Mouse (Mus musculus) stomach, postnatal 0 days (tissue): ENCODE data around the gene Mcf2l. TPM values are rescaled to one million over a fixed set of nuclear protein-coding genes. Genes with fewer than 3 reads are reported as not detected.

Experiments used
- ATAC-seq: fragments of 200-750 bp; cut with Nextera tagmentation; 2 replicates; pipeline ENCODE4 v1.8.0; 2017; ENCODE audit not compliant: low FRiP score, low TSS enrichment
- DNase-seq: peaks from one replicate; pipeline ENCODE4 v3.0.0-alpha.2; 2016; ENCODE audit warnings: low spot score
- H3K27ac ChIP-seq: fragments of 300-500 bp; sonication (generic); replicated peaks from 2 replicates; pipeline ENCODE4 v1.5.1; 2014; ENCODE audit warnings: mild to moderate bottlenecking, control low read depth
- H3K27me3 ChIP-seq: fragments of 300-500 bp; sonication (generic); 2 replicates; pipeline ENCODE4 v1.6.1; 2014; ENCODE audit warnings: low read length; ENCODE audit not compliant: control insufficient read depth, insufficient read depth
- H3K36me3 ChIP-seq: fragments of 300-500 bp; sonication (generic); 2 replicates; pipeline ENCODE4 v1.6.1; 2014; ENCODE audit warnings: low read length, mixed read lengths; ENCODE audit not compliant: control insufficient read depth, insufficient read depth
- H3K4me1 ChIP-seq: fragments of 300-500 bp; sonication (generic); replicated peaks from 2 replicates; pipeline ENCODE4 v1.6.1; 2014; ENCODE audit warnings: antibody characterized with exemption; ENCODE audit not compliant: control insufficient read depth, insufficient read depth
- H3K4me2 ChIP-seq: fragments of 300-500 bp; sonication (generic); replicated peaks from 2 replicates; pipeline ENCODE4 v1.6.1; 2014; ENCODE audit warnings: low read depth, mild to moderate bottlenecking, control low read depth, moderate library complexity
- H3K4me3 ChIP-seq: fragments of 300-500 bp; sonication (generic); 2 replicates; pipeline ENCODE4 v1.5.1; 2014; ENCODE audit warnings: low read depth, low read length, control low read depth
- H3K9ac ChIP-seq: fragments of 300-500 bp; sonication (generic); 2 replicates; pipeline ENCODE4 v1.6.1; 2014; ENCODE audit warnings: mild to moderate bottlenecking, low read length, control low read depth, mixed read lengths
- H3K9me3 ChIP-seq: fragments of 300-500 bp; sonication (generic); 2 replicates; pipeline ENCODE4 v1.6.1; 2016; ENCODE audit warnings: low read length; ENCODE audit not compliant: control insufficient read depth
- CTCF ChIP-seq: IDR thresholded peaks from 2 replicates; pipeline ENCODE4 v1.5.1; 2016; ENCODE audit warnings: antibody characterized with exemption, low read depth, mild to moderate bottlenecking, moderate library complexity
- EP300 ChIP-seq: optimal IDR thresholded peaks from 2 replicates; pipeline ENCODE3; 2016; ENCODE audit warnings: antibody characterized with exemption
- WGBS: fragments of 180-500 bp; shearing (Covaris S2); extraction: QIAGEN DNeasy Blood & Tissue Kit; methylation state at CpG from one replicate; pipeline ENCODE4 v1.1.7; 2014; 5-methylcytosine and 5-hydroxymethylcytosine counted together
- polyA plus RNA-seq: library from polyadenylated mRNA; unstranded; fragments of >200 nt; fragmentation: Nextera tagmentation; extraction: Ambion mirVana; gene quantifications from 2 replicates; pipeline ENCODE4 v1.2.1, GENCODE M21; 2015

Gene Mcf2l
- polyA plus RNA-seq = 9.6 TPM in 2 replicates

DNA sequence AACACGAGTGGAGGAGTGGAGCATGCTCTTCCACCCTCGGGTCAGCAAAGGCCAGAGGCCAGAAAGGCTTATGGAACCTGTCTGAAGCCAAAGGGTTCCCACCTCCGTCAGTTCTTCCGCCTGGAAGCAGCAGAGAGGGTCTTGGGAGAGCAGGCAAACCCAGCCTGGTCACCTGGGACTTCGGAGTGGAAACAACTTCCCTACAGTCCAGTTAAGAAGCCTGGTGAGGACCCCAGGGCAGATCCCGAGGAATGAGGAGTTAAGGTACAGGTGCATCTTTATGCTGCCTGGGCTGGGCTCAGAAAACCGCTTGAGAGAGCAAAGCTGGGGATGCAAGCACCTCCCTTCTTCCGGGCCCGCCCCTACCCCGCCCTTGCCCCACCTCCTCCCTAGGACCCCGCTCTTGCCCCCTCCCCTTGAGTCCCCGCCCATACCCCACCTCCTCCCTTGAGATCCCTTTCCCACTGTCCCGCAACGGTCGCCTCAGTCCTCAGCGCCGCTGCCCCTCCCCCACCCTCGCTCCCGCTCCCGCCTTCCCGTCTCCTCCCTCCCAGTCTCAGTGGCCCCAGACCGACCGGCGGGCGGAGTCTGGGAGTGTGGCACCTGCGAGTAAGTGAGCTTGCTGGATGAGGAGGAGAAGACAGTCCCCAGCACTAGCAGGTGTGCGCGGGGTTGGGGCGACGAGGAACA is at the start of gene Mcf2l:
Mcf2l (plus strand) TSS at position 450 of the 690 bp plus-strand sequence.
- TF ChIP-seq CTCF = no peak
- TF ChIP-seq EP300 = no peak
- no peak within 1 kb of the TSS for H3K27ac ChIP-seq

DNA sequence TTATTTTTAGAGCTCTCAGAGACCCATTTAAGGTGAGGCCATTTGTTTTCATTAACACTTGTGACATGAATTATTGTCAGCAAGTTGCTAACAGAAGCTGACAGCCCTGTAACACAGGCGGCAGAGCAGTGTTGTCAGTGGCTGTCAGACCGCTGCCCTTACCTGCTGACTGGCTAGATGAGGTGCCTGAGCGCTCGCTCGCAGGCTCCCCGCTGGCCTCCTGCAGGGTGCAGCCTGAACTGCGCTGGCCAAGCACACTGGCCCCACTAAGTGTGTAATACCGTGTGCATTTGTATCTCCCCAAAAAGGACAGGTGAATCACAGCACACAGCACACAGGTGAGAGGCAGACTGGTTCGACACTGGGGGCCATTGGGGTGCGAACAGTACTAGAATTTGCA is 49.0 kb upstream of the Mcf2l start:
- ATAC-seq (no peak), DNase-seq (peak; percentile 29)
- WGBS = 62% methylated on average over 10 of the region's 10 CpGs

More for the DNA sequence above, at the start of gene Mcf2l:
- Histone ChIP-seq H3K27me3 (no peaks in the 10 kb centered on the region), H3K4me2 (peak within 1 kb of the TSS; percentile 61), H3K4me3 (peak within 1 kb of the TSS; percentile 38), H3K9me3 (no peaks in the 10 kb centered on the region), H3K36me3 (no peaks in the 10 kb centered on the region), H3K9ac (peak within 1 kb of the TSS; percentile 47; the same call in 1 of the 2 replicates), H3K4me1 (peaks cover 4% of the 10 kb centered on the region; the same call in 1 of the 2 replicates)
- ATAC-seq (peak; percentile 66), DNase-seq (peak; percentile 82)
- under 1% methylated on average over 22 of the region's 30 CpGs for WGBS

DNA sequence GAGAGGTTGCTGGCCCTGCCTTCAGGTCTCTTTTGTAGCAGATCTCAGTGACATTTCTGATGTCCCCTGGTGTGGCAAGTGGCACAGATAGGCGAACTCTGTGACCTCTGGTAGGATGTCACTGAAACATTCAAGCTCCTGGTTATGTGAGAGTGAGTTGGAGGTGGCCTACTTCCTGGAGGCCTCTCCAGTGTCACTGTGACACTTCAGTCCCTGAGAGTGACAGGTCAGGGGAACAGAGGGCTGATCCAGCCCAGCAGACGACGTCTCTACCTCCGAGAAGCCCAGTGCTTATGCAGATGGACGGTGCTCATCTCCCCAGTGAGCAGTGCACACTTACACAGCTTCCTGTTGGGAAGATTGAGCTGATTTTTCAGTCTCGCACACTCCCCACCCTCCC is 48.4 kb upstream of the Mcf2l start:
- no peaks in the 10 kb centered on the region for H3K9me3 ChIP-seq
- H3K27me3 ChIP-seq = no peaks in the 10 kb centered on the region
- H3K4me1 ChIP-seq = no peaks in the 10 kb centered on the region
- no peak overlapping the region for H3K9ac ChIP-seq
- H3K27ac ChIP-seq = no peak overlapping the region
- peaks cover 26% of the 10 kb centered on the region for H3K36me3 ChIP-seq
- no peak overlapping the region for H3K4me2 ChIP-seq
- WGBS = 61% methylated on average over 6 of the region's 6 CpGs
- no peak for ATAC-seq
- H3K4me3 ChIP-seq = no peak overlapping the region
- TF ChIP-seq CTCF (no peak), EP300 (no peak)
- no peak for DNase-seq

More for the DNA sequence above, 49.0 kb upstream of the Mcf2l start:
- no peak overlapping the region for H3K27ac ChIP-seq
- H3K36me3 ChIP-seq = peaks cover 26% of the 10 kb centered on the region
- no peaks in the 10 kb centered on the region for H3K4me1 ChIP-seq
- H3K4me3 ChIP-seq = no peak overlapping the region
- H3K27me3 ChIP-seq = no peaks in the 10 kb centered on the region
- H3K4me2 ChIP-seq = no peak overlapping the region
- TF ChIP-seq CTCF = peak; percentile 28; the same call in 1 of the 2 replicates
- TF ChIP-seq EP300 = no peak
- H3K9ac ChIP-seq = no peak overlapping the region; the same call in 1 of the 2 replicates
- H3K9me3 ChIP-seq = no peaks in the 10 kb centered on the region

DNA sequence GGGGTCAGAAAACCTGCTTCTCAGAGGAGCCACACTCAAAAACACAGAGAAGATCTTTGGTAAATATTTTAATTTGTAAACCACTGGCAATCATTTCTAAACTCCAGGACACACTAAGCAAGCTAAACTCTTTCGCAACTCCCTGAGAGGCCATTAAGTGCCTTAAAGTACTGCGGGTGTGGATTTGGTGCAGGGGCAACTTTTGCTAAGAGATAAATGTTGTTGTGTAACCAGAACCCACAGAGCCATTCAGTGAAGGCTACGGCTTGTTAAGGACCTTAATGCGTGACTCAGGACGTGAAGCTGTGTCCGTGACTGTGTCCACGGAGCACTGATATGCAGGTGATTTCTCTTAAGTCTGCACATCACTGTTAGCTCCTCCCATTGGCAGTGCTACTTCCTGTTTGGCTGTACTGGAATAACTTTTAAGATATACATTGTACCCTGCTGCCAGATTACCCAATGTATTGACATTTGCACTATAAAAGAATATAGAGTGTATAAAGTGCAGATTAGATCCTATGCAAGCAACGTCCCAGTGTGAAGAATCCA is 47.8 kb upstream of the Mcf2l start:
- H3K4me2 ChIP-seq = no peak overlapping the region
- H3K4me1 ChIP-seq = no peaks in the 10 kb centered on the region
- no peak overlapping the region for H3K27ac ChIP-seq
- 81% methylated on average over 8 of the region's 8 CpGs for WGBS
- DNase-seq (no peak), ATAC-seq (peak; percentile 46; the same call in 1 of the 2 replicates)
- H3K9me3 ChIP-seq = no peaks in the 10 kb centered on the region
- H3K27me3 ChIP-seq = no peaks in the 10 kb centered on the region
- H3K4me3 ChIP-seq = no peak overlapping the region
- peaks cover 26% of the 10 kb centered on the region for H3K36me3 ChIP-seq
- no peak for TF ChIP-seq EP300
- TF ChIP-seq CTCF = no peak
- H3K9ac ChIP-seq = no peak overlapping the region

DNA sequence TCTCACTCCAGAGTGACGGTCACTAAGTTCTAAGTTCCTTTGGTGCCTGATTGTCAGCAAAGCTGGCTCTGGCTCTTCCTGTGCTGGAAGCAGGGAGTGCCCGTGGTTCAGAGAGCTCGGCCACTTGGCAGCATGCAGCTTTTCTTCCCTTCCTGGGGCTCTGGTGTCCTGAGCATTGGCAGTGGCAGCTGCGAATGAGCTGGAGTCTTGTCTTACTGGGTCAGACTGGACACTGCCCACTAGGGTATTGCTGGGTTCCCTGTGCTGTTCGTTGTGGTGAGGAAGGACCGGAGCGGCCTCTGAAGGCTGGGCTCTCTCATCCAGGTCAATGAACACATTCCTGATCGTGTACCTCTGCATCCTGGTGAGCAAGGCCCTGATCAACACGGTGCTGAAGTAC is 46.5 kb upstream of the Mcf2l start:
- ATAC-seq = no peak
- H3K27ac ChIP-seq = no peak overlapping the region
- DNase-seq = no peak
- H3K27me3 ChIP-seq = no peaks in the 10 kb centered on the region
- H3K4me1 ChIP-seq = no peaks in the 10 kb centered on the region
- no peak overlapping the region for H3K4me3 ChIP-seq
- no peaks in the 10 kb centered on the region for H3K9me3 ChIP-seq
- peaks cover 28% of the 10 kb centered on the region for H3K36me3 ChIP-seq
- TF ChIP-seq EP300 = no peak
- TF ChIP-seq CTCF = no peak
- 93% methylated on average over 9 of the region's 9 CpGs for WGBS
- H3K9ac ChIP-seq = no peak overlapping the region
- H3K4me2 ChIP-seq = no peak overlapping the region

DNA sequence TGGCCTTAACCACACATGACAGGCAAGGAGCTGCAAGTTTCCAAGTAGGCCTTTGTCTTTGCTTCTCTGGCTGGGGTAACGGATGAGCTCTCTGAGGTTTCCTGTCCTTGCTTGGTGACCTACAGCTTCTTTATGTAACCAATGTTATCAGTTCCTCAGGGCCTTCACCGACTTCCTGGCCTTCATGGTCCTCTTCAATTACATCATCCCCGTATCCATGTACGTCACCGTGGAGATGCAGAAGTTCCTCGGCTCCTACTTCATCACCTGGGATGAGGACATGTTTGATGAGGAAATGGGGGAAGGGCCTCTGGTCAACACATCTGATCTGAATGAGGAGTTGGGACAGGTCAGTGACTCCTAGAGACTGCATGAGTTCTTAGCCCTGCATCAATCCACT is 45.3 kb upstream of the Mcf2l start:
- H3K27me3 ChIP-seq = no peaks in the 10 kb centered on the region
- DNase-seq (no peak), ATAC-seq (no peak)
- no peak overlapping the region for H3K27ac ChIP-seq
- WGBS = 84% methylated on average over 6 of the region's 6 CpGs
- no peaks in the 10 kb centered on the region for H3K4me1 ChIP-seq
- H3K9me3 ChIP-seq = no peaks in the 10 kb centered on the region
- peaks cover 16% of the 10 kb centered on the region for H3K36me3 ChIP-seq
- TF ChIP-seq CTCF (no peak), EP300 (no peak)
- no peak overlapping the region for H3K9ac ChIP-seq
- H3K4me3 ChIP-seq = no peak overlapping the region
- H3K4me2 ChIP-seq = no peak overlapping the region
